Mouse (Mus musculus) CH12F3 (cell line): ENCODE data around the gene Grip1.

ENCODE experiments used
- in situ Hi-C: fragments of 300-500 bp; cut with MboI; formaldehyde crosslinking; loops from 2 replicates; pipeline ENCODE4 v1.14.3; 2020; ENCODE audit warnings: low sequenced_read_pairs

Grip1 gene

GRCm38 (mm10) chr10:119735011-119735992, 281.7 kb downstream of the Grip1 start:
- in situ Hi-C loops: no loop called here

GRCm38 (mm10) chr10:119739466-119739865, 285.8 kb downstream of the Grip1 start:
- in situ Hi-C loops: no loop called here

- in situ Hi-C loops: no loop called here
These were observed 289.1 kb downstream of the Grip1 start for GRCm38 (mm10) chr10:119742722-119743121.

GRCm38 (mm10) chr10:119752361-119752798, 298.8 kb downstream of the Grip1 start:
- in situ Hi-C loops: no loop called here

- in situ Hi-C loops: no loop called here
These were observed 302.6 kb downstream of the Grip1 start for GRCm38 (mm10) chr10:119756271-119756670.

- in situ Hi-C loops: no loop called here
These were observed 303.6 kb downstream of the Grip1 start for GRCm38 (mm10) chr10:119757219-119757618.

GRCm38 (mm10) chr10:119761451-119762367, 308.1 kb downstream of the Grip1 start:
- in situ Hi-C loops: no loop called here

GRCm38 (mm10) chr10:119778871-119779270, 325.2 kb downstream of the Grip1 start:
- in situ Hi-C loops: no loop called here

GRCm38 (mm10) chr10:119779657-119780056, 326.0 kb downstream of the Grip1 start:
- in situ Hi-C loops: no loop called here

GRCm38 (mm10) chr10:119790507-119790906, 336.9 kb downstream of the Grip1 start:
- in situ Hi-C loops: no loop called here

- in situ Hi-C loops: loop anchor here (25.0 kb wide), 1 partner anchor 310 kb away; the partner anchor contains the start of gene Helb
These were observed 348.8 kb downstream of the Grip1 start for GRCm38 (mm10) chr10:119802421-119802820.

GRCm38 (mm10) chr10:119803633-119804422, 350.2 kb downstream of the Grip1 start:
- in situ Hi-C loops: loop anchor here (25.0 kb wide), 1 partner anchor 308 kb away; the partner anchor contains the start of gene Helb

- in situ Hi-C loops: loop anchor here (25.0 kb wide), 1 partner anchor 308 kb away; the partner anchor contains the start of gene Helb
These were observed 350.8 kb downstream of the Grip1 start for GRCm38 (mm10) chr10:119804423-119804814.

GRCm38 (mm10) chr10:119805082-119805481, 351.5 kb downstream of the Grip1 start:
- in situ Hi-C loops: loop anchor here (25.0 kb wide), 1 partner anchor 307 kb away; the partner anchor contains the start of gene Helb

GRCm38 (mm10) chr10:119806151-119806550, 352.5 kb downstream of the Grip1 start:
- in situ Hi-C loops: loop anchor here (25.0 kb wide), 1 partner anchor 306 kb away; the partner anchor contains the start of gene Helb

GRCm38 (mm10) chr10:119808384-119808783, 354.8 kb downstream of the Grip1 start:
- in situ Hi-C loops: loop anchor here (25.0 kb wide), 1 partner anchor 304 kb away; the partner anchor contains the start of gene Helb

- in situ Hi-C loops: loop anchor here (25.0 kb wide), 1 partner anchor 298 kb away; the partner anchor contains the start of gene Helb
These were observed 360.5 kb downstream of the Grip1 start for GRCm38 (mm10) chr10:119814087-119814486.

GRCm38 (mm10) chr10:119816001-119816400, 362.4 kb downstream of the Grip1 start:
- in situ Hi-C loops: loop anchor here (25.0 kb wide), 1 partner anchor 296 kb away; the partner anchor contains the start of gene Helb

GRCm38 (mm10) chr10:119818381-119818780, 364.8 kb downstream of the Grip1 start:
- in situ Hi-C loops: loop anchor here (25.0 kb wide), 1 partner anchor 294 kb away; the partner anchor contains the start of gene Helb
